Mouse (Mus musculus) midbrain, embryonic 14.5 days (tissue): Measurements from ENCODE around the gene Rsph1. TPM values are rescaled to one million over a fixed set of nuclear protein-coding genes. Genes with fewer than 3 reads are reported as not detected.

Source experiments
- ATAC-seq: fragments of 200-750 bp; cut with Nextera tagmentation; 2 replicates; pipeline ENCODE4 v1.8.0; 2017; ENCODE audit warnings: moderate number of reproducible peaks, moderate library complexity; ENCODE audit not compliant: low FRiP score, low TSS enrichment
- DNase-seq: peaks from one replicate; pipeline ENCODE4 v3.0.0-alpha.2; 2015
- H3K27ac ChIP-seq: fragments of 300-500 bp; sonication (generic); replicated peaks from 2 replicates; pipeline ENCODE4 v1.5.1; 2014; ENCODE audit warnings: mild to moderate bottlenecking, low read depth, low read length, moderate library complexity
- H3K27me3 ChIP-seq: fragments of 300-500 bp; sonication (generic); 2 replicates; pipeline ENCODE4 v1.6.1; 2014; ENCODE audit warnings: low read length, control low read depth, mixed read lengths; ENCODE audit not compliant: control insufficient read depth, insufficient read depth
- H3K36me3 ChIP-seq: fragments of 300-500 bp; sonication (generic); 2 replicates; pipeline ENCODE4 v1.6.1; 2014; ENCODE audit warnings: low read length, control low read depth; ENCODE audit not compliant: control insufficient read depth, insufficient read depth
- H3K4me1 ChIP-seq: fragments of 300-500 bp; sonication (generic); 2 replicates; pipeline ENCODE4 v1.6.1; 2014; ENCODE audit warnings: mild to moderate bottlenecking, antibody characterized with exemption, low read length, control low read depth; ENCODE audit not compliant: control insufficient read depth, insufficient read depth
- H3K4me2 ChIP-seq: fragments of 300-500 bp; sonication (generic); 2 replicates; pipeline ENCODE4 v1.6.1; 2014; ENCODE audit warnings: mild to moderate bottlenecking, low read length, moderate library complexity
- H3K4me3 ChIP-seq: fragments of 300-500 bp; sonication (generic); replicated peaks from 2 replicates; pipeline ENCODE4 v1.5.1; 2014; ENCODE audit warnings: low read depth, low read length
- H3K9ac ChIP-seq: fragments of 300-500 bp; sonication (generic); replicated peaks from 2 replicates; pipeline ENCODE4 v1.6.1; 2014; ENCODE audit warnings: mild to moderate bottlenecking, low read length, moderate library complexity
- H3K9me3 ChIP-seq: fragments of 300-500 bp; sonication (generic); 2 replicates; pipeline ENCODE4 v1.6.1; 2016; ENCODE audit warnings: low read length, control low read depth, mixed read lengths; ENCODE audit not compliant: control insufficient read depth
- WGBS: fragments of 180-500 bp; shearing (Covaris S2); extraction: QIAGEN DNeasy Blood & Tissue Kit; methylation state at CpG from one replicate; pipeline ENCODE4 v1.1.7; 2014; 5-methylcytosine and 5-hydroxymethylcytosine counted together
- polyA plus RNA-seq: library from polyadenylated mRNA; unstranded; fragments of >200 nt; fragmentation: Nextera tagmentation; extraction: Ambion mirVana; gene quantifications from 2 replicates; pipeline ENCODE4 v1.2.1, GENCODE M21; 2014

The Rsph1 gene
- polyA plus RNA-seq, 1 experiment from 2014 or later, result 1.5 TPM

DNA sequence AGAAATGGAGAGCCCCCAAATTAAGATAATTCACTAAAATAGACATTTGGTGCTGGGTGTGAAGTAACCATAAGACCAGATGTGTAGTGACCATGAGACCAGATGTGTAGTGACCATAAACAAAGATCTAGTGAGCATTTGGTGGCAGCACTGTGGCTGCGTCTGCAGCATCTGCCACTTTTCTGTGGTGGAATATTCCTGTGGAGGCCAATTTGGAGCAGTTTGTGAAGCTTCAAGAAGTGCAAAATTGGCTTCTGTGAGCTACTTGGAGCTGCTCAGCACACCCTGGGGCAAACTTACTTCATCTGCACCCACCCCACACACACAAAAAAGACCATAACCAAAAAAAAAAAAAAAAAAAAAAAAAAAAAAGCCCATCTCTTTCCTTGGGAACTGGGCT is 9.2 kb downstream of the Rsph1 start:
- Histone ChIP-seq H3K27ac (no peak overlapping the region), H3K4me2 (no peak overlapping the region), H3K4me1 (no peaks in the 10 kb centered on the region), H3K4me3 (no peak overlapping the region), H3K9ac (no peak overlapping the region), H3K9me3 (no peaks in the 10 kb centered on the region), H3K36me3 (no peaks in the 10 kb centered on the region), H3K27me3 (no peaks in the 10 kb centered on the region)
- no peak for DNase-seq
- no peak for ATAC-seq
- WGBS, result 83% methylated on average over 1 of the region's 1 CpGs

DNA sequence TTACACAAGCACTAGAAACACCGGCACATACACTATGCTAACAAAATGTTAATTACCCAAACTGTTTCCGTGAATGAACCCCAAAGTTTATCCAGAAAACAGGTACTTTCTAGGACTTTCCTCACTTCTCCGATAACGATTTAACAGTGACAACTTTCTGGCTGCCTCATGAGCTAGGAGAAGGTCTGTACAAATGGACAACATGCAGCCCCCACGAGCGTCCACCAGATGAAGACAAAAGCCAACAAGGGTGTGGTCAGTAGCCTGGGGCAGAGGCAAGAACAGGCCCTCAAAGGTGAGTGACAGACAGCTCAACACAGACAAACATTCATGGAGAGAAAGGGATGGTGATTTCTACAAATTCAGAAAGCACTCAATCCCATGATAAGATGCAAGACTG is 9.6 kb downstream of the Rsph1 start:
- Histone ChIP-seq H3K4me2 (no peak overlapping the region), H3K27me3 (no peaks in the 10 kb centered on the region), H3K36me3 (no peaks in the 10 kb centered on the region), H3K9me3 (no peaks in the 10 kb centered on the region), H3K4me3 (no peak overlapping the region), H3K9ac (no peak overlapping the region), H3K4me1 (no peaks in the 10 kb centered on the region), H3K27ac (no peak overlapping the region)
- ATAC-seq (no peak), DNase-seq (no peak)
- WGBS, result 85% methylated on average over 6 of the region's 6 CpGs

DNA sequence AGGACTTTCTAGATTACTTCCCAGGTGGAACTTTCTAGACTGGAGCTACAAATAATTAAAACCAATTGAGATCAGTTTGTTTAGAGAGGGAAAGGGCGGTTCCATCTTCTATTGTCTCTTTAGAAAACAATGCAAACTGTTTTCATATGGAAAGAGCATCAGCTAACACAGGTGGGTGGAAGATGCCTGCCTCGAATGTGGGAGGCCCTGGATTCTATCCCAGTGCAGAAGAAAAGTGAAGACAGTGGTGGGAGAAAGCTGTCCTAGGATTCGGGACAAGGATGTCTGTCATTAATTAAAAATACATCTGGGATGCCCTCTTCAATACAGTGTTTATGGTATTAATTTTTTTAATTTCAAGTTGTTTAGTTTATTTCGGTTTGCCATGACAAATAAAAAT is 10.0 kb downstream of the Rsph1 start:
- 81% methylated on average over 4 of the region's 4 CpGs for WGBS
- no peak for ATAC-seq
- no peak overlapping the region for H3K27ac ChIP-seq

DNA sequence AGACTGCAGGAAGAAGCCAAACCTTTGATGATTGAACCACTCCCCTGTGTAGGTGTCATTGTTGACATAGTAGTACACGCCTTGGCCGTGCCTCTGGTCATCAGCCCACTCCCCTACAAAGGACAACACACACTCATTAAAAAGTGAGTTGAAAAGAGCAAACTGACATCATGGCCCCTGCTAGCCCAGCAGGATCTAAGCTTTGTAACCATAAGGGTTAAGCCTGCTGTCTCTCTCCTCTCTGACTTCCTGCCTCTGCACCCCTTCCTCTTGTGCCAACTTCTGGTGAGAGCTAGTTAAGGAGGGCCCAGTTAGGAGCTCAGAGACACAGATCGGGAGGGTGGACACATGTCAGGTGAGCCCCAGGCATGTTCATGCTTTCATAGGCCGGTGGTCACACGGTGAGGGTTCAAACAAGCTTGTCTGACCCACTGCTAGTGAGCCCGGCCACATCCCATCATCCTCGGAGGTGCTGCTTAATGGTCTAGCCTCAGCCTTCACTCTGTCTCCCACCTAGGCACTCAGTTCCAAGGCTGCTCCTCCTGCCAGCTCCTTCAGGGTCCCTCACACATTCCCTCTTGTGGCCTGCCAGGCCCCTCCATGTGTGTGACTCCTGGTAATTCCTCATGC is 10.7 kb downstream of the Rsph1 start:
- H3K4me2 ChIP-seq, result no peak overlapping the region
- DNase-seq (no peak), ATAC-seq (no peak)
- no peak overlapping the region for H3K27ac ChIP-seq
- no peak overlapping the region for H3K4me3 ChIP-seq
- H3K27me3 ChIP-seq, result no peaks in the 10 kb centered on the region
- H3K36me3 ChIP-seq, result no peaks in the 10 kb centered on the region
- no peaks in the 10 kb centered on the region for H3K4me1 ChIP-seq
- no peak overlapping the region for H3K9ac ChIP-seq
- 93% methylated on average over 7 of the region's 7 CpGs for WGBS
- no peaks in the 10 kb centered on the region for H3K9me3 ChIP-seq

More for the DNA sequence above, 10.0 kb downstream of the Rsph1 start:
- DNase-seq, result no peak
- Histone ChIP-seq H3K36me3 (no peaks in the 10 kb centered on the region), H3K4me2 (no peak overlapping the region), H3K9me3 (no peaks in the 10 kb centered on the region), H3K4me3 (no peak overlapping the region), H3K9ac (no peak overlapping the region), H3K4me1 (no peaks in the 10 kb centered on the region), H3K27me3 (no peaks in the 10 kb centered on the region)

DNA sequence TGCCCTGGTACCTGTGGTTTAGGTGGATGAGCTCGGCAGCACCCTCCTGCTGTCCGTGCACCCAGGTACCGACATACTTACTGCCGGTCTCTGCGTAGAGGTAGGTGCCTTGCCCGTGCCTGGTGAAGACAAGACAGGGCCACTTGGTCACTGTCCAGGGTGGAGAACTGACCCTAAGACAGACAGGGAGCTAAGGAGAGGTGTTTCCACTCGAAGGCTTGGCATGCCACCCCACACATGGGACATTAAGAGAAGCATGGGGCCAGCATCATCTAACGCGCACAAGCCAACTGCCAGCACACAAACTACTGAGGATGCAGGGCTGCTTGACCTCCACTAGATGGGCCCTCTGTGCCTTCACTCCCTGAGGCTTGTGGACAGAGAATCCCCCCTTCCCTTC is 11.4 kb downstream of the Rsph1 start:
- Histone ChIP-seq H3K4me3 (no peak overlapping the region), H3K36me3 (no peaks in the 10 kb centered on the region), H3K4me2 (no peak overlapping the region), H3K27ac (no peak overlapping the region), H3K9ac (no peak overlapping the region), H3K9me3 (no peaks in the 10 kb centered on the region), H3K4me1 (no peaks in the 10 kb centered on the region), H3K27me3 (no peaks in the 10 kb centered on the region)
- 88% methylated on average over 9 of the region's 9 CpGs for WGBS
- no peak for ATAC-seq
- no peak for DNase-seq

DNA sequence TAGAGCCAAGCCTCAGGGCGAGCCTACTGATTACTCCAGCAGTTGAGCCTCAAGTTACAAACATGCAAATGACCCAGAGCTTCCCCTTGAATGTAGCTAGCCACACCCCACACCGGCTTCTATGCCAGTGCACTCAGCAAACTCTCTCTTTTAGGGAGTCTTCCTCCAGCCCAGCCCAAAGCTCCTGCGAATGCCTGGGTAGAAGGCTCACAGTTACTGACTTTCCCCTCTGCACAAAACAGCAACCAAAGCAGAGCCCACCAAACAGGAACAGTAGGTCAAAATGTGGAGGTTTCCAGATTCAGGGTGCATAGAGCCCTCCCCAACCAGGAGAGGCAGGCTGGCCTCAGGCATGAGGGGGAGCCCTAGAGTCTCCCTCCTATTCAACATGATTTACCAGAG is 12.0 kb downstream of the Rsph1 start:
- no peaks in the 10 kb centered on the region for H3K27me3 ChIP-seq
- H3K4me2 ChIP-seq, result no peak overlapping the region
- H3K36me3 ChIP-seq, result no peaks in the 10 kb centered on the region
- H3K9ac ChIP-seq, result no peak overlapping the region
- no peaks in the 10 kb centered on the region for H3K4me1 ChIP-seq
- no peaks in the 10 kb centered on the region for H3K9me3 ChIP-seq
- no peak overlapping the region for H3K4me3 ChIP-seq
- no peak overlapping the region for H3K27ac ChIP-seq
- ATAC-seq (no peak), DNase-seq (no peak)
- 30% methylated on average over 3 of the region's 3 CpGs for WGBS

DNA sequence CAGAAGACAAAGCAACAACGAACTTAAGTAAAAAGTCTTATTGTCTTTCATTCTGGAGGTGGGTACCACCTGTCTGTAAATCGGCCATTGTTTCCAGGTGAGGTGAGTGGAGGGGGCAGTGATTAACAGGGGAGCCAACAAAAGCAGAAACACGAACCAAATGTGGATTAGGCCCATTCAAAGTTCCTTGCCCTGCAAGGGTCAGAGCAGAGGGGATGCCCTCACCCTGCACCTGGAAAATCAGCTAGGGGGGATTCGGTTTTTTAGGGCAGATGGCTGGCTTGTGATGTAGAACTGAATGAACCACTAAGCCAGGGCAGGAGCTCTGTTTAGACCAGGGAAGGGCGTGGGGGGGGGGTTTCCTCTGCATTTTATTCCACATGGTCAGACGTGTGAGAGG is 12.8 kb downstream of the Rsph1 start:
- Histone ChIP-seq H3K4me2 (no peak overlapping the region), H3K27ac (no peak overlapping the region), H3K4me1 (no peaks in the 10 kb centered on the region), H3K36me3 (no peaks in the 10 kb centered on the region), H3K27me3 (no peaks in the 10 kb centered on the region), H3K9ac (no peak overlapping the region), H3K4me3 (no peak overlapping the region), H3K9me3 (no peaks in the 10 kb centered on the region)
- no peak for ATAC-seq
- no peak for DNase-seq
- WGBS, result 53% methylated on average over 6 of the region's 6 CpGs

DNA sequence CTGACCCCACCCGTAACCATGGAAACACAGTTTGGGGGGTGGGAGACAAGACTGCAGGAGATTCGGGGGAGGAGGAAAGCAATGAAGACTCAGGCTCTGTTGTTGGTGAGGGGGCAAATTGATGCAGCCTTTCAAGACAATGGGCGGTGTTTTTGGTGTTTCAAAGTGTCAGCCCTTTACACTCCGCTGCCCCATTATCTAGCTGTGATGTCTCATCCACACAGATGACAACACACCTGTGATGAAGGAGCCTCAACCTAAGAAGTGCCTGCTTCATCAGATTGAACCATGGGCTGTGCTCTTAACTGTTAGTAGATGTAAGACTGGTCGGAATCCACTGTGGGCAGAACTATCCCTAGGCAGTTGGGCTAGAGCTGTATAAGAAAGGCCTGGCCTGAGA is 13.4 kb downstream of the Rsph1 start:
- 84% methylated on average over 5 of the region's 5 CpGs for WGBS

DNA sequence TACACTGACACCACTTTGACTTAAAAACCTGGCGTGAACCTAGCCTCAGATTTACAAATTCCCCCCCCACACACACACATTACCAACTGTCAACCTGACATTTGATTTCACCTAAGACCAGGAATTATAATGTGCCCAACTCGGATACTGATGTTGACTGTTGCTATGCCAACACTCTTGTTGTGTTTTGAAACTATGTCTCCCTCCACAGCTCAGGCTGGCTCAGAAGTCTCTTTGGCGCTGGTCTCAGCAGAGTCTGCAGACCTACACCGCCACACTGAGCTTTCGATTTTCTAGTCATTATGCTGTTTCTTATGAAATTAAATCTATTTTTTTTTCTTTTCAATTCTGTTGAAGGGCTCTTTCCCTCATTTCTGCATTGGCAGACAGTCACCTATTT is 14.5 kb downstream of the Rsph1 start:
- H3K27ac ChIP-seq, result no peak overlapping the region
- ATAC-seq, result no peak
- no peak overlapping the region for H3K4me3 ChIP-seq
- no peaks in the 10 kb centered on the region for H3K9me3 ChIP-seq
- no peak overlapping the region for H3K4me2 ChIP-seq
- H3K4me1 ChIP-seq, result no peaks in the 10 kb centered on the region
- no peaks in the 10 kb centered on the region for H3K27me3 ChIP-seq
- H3K9ac ChIP-seq, result no peak overlapping the region
- WGBS, result 52% methylated on average over 5 of the region's 5 CpGs
- no peaks in the 10 kb centered on the region for H3K36me3 ChIP-seq
- peak; percentile 52 for DNase-seq

More for the DNA sequence above, 13.4 kb downstream of the Rsph1 start:
- Histone ChIP-seq H3K4me1 (no peaks in the 10 kb centered on the region), H3K36me3 (no peaks in the 10 kb centered on the region), H3K9me3 (no peaks in the 10 kb centered on the region), H3K27me3 (no peaks in the 10 kb centered on the region), H3K4me3 (no peak overlapping the region), H3K9ac (no peak overlapping the region), H3K4me2 (no peak overlapping the region), H3K27ac (no peak overlapping the region)
- no peak for ATAC-seq
- DNase-seq, result no peak
